Mouse (Mus musculus): ENCODE results near the gene Pram1. TPM values are rescaled to one million over a fixed set of nuclear protein-coding genes. Genes with fewer than 3 reads are reported as not detected.
A peak's percentile ranks its signal among the peaks of the same experiment; 100 is the strongest.

Pram1 gene
- polyA plus RNA-seq, 1 experiment from 2014 or later = 0.36 TPM

DNA sequence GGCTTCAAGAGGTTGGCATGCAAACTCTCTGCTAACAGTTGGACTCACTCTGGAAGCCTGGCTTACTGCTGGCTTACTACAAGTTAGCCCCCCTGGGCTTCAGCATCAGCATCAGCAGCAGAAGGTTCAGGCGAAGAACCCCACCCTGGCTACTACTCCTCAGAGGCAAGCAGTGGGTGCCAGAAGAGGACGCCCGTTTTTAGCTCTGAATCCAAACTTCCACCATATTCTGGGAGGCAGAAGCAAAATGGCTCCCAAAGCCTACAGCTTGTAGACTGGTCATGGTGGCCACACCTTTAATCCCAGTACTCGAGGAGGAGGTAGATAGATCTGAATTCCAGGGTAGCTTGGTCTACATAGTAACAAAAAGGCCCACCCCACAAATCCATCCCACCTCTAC, 6.2 kb downstream of the Pram1 start:
- 96% methylated on average over 4 of the region's 4 CpGs for WGBS
- DNase-seq (ENCODE audit: low spot score) (no peak), ATAC-seq (no peak)
- Histone ChIP-seq H3K27me3 (replicated peaks; ENCODE audit: control insufficient read depth, insufficient read depth, low read length) (no peaks in the 10 kb centered on the region), H3K4me2 (ENCODE audit: low read length) (no peak overlapping the region), H3K27ac (ENCODE audit: low read depth, low read length) (no peak overlapping the region), H3K9ac (ENCODE audit: low read length) (no peak overlapping the region), H3K9me3 (replicated peaks; ENCODE audit: control insufficient read depth, low read length) (no peaks in the 10 kb centered on the region), H3K36me3 (ENCODE audit: control insufficient read depth, insufficient read depth, low read length) (peaks cover 69% of the 10 kb centered on the region), H3K4me3 (ENCODE audit: low read depth, low read length) (no peak overlapping the region), H3K4me1 (ENCODE audit: control insufficient read depth, insufficient read depth, low read length) (no peaks in the 10 kb centered on the region)

DNA sequence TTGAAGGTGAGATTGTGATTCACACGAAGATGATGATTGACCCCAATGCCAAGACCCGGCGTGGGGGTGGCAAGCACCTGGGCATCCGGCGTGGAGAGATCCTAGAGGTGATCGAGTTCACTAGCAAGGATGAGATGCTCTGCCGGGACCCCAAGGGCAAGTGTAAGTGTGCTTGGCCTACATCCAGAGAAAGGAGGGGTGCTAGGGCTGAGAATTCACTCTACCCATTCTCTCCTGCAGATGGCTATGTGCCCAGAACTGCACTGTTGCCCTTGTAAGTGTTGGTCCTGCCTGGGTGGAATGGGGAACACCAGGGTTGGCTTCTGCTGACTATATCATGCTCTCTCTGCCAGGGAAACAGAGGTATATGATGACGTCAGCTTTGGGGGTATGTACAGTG, 7.2 kb downstream of the Pram1 start:
- Histone ChIP-seq H3K27ac (ENCODE audit: low read depth, low read length) (no peak overlapping the region), H3K9ac (ENCODE audit: low read length) (no peak overlapping the region), H3K4me2 (ENCODE audit: low read length) (no peak overlapping the region), H3K27me3 (replicated peaks; ENCODE audit: control insufficient read depth, insufficient read depth, low read length) (no peaks in the 10 kb centered on the region), H3K9me3 (replicated peaks; ENCODE audit: control insufficient read depth, low read length) (no peaks in the 10 kb centered on the region), H3K4me1 (ENCODE audit: control insufficient read depth, insufficient read depth, low read length) (no peaks in the 10 kb centered on the region), H3K36me3 (ENCODE audit: control insufficient read depth, insufficient read depth, low read length) (peaks cover 79% of the 10 kb centered on the region), H3K4me3 (ENCODE audit: low read depth, low read length) (no peak overlapping the region)
- 97% methylated on average over 8 of the region's 8 CpGs for WGBS
- DNase-seq (ENCODE audit: low spot score) (no peak), ATAC-seq (no peak)

DNA sequence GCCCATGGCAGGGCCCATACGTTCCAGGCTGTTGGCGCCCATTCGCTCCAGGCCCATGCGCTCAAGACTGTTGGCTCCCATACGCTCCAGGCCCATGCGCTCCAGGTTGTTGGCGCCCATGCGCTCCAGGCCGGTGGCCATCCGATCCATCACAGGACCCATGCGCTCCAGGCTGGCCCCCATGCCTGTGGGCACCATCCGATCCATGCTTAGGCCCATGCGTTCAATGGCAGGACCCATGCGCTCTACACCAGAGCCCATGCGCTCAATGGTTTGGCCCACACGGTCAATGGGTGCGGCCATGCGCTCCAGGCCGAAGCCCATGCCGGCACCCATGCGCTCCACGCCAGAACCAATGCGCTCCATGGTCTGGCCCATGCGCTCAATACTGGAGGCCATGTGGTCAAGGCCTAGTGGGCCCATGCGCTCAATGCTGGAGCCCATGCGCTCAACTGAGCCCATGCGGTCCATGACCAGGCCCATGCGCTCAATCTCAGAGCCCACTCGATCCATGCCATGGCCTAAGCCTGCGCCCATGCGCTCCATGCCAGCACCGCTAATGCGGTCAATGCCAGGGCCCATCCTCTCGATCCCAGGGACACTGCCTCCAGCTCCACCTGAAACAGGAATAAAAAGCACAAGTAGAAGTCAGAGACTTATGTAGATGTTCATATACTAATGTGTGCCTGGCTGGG, 12.1 kb downstream of the Pram1 start:
- no peak overlapping the region for H3K4me2 ChIP-seq (ENCODE audit: low read length)
- peaks cover 95% of the 10 kb centered on the region for H3K36me3 ChIP-seq (ENCODE audit: control insufficient read depth, insufficient read depth, low read length)
- no peak overlapping the region for H3K27ac ChIP-seq (ENCODE audit: low read depth, low read length)
- DNase-seq (ENCODE audit: low spot score) (no peak), ATAC-seq (no peak)
- 98% methylated on average over 34 of the region's 34 CpGs for WGBS
- H3K9ac ChIP-seq (ENCODE audit: low read length) = no peak overlapping the region
- no peaks in the 10 kb centered on the region for H3K4me1 ChIP-seq (ENCODE audit: control insufficient read depth, insufficient read depth, low read length)
- H3K4me3 ChIP-seq (ENCODE audit: low read depth, low read length) = no peak overlapping the region
- no peaks in the 10 kb centered on the region for H3K9me3 ChIP-seq (replicated peaks; ENCODE audit: control insufficient read depth, low read length)
- no peaks in the 10 kb centered on the region for H3K27me3 ChIP-seq (replicated peaks; ENCODE audit: control insufficient read depth, insufficient read depth, low read length)

DNA sequence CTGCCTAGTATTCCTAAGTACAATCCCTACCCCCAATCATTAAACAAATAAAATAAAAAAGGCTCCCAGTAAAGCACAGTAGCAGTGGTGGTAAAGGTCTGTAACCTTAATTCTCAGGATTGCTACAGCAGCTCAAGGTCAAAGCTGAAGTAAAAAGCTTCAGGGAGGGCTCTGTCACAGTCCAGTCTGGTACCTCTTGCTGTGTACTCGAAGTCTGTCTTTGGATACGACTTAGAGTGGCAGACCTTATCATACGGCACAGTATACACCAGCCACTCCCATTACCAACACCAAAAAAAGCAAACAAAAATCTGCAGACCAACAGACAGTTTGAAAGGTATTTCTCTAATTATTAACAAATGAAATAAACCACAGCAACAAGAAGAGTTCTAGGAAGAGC, 29.0 kb downstream of the Pram1 start:
- Histone ChIP-seq H3K9me3 (replicated peaks; ENCODE audit: control insufficient read depth, low read length) (no peaks in the 10 kb centered on the region), H3K4me3 (ENCODE audit: low read depth, low read length) (no peak overlapping the region), H3K36me3 (ENCODE audit: control insufficient read depth, insufficient read depth, low read length) (peaks cover 60% of the 10 kb centered on the region), H3K27me3 (replicated peaks; ENCODE audit: control insufficient read depth, insufficient read depth, low read length) (no peaks in the 10 kb centered on the region), H3K4me1 (ENCODE audit: control insufficient read depth, insufficient read depth, low read length) (no peaks in the 10 kb centered on the region), H3K4me2 (ENCODE audit: low read length) (no peak overlapping the region), H3K9ac (ENCODE audit: low read length) (no peak overlapping the region), H3K27ac (ENCODE audit: low read depth, low read length) (no peak overlapping the region)
- no peak for ATAC-seq
- WGBS = 91% methylated on average over 3 of the region's 3 CpGs
- DNase-seq (ENCODE audit: low spot score) = no peak

DNA sequence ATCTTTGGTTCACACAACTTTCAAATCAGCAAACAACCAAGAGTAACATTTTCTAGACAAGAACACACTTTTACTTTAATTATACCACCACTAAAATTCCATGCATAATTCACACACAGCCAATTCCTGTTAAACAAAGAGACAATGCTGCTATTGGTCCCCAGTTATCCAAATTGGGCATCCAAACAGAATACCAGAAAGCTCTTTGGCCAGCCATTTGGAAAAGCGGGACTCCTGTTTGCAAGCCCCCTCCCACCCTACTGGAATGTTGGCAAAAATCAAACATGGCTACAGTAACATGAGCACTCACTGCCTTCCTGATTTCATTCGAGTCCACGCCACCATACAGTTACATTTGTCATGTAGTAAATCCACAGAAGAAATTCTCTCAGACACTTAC, 31.8 kb downstream of the Pram1 start:
- ATAC-seq (no peak), DNase-seq (ENCODE audit: low spot score) (peak; percentile 11)
- no peaks in the 10 kb centered on the region for H3K27me3 ChIP-seq (replicated peaks; ENCODE audit: control insufficient read depth, insufficient read depth, low read length)
- H3K4me1 ChIP-seq (ENCODE audit: control insufficient read depth, insufficient read depth, low read length) = no peaks in the 10 kb centered on the region
- H3K4me3 ChIP-seq (ENCODE audit: low read depth, low read length) = no peak overlapping the region
- H3K4me2 ChIP-seq (ENCODE audit: low read length) = no peak overlapping the region
- H3K36me3 ChIP-seq (ENCODE audit: control insufficient read depth, insufficient read depth, low read length) = peaks cover 43% of the 10 kb centered on the region
- WGBS = 78% methylated on average over 3 of the region's 3 CpGs
- no peak overlapping the region for H3K27ac ChIP-seq (ENCODE audit: low read depth, low read length)
- no peak overlapping the region for H3K9ac ChIP-seq (ENCODE audit: low read length)
- H3K9me3 ChIP-seq (replicated peaks; ENCODE audit: control insufficient read depth, low read length) = no peaks in the 10 kb centered on the region

DNA sequence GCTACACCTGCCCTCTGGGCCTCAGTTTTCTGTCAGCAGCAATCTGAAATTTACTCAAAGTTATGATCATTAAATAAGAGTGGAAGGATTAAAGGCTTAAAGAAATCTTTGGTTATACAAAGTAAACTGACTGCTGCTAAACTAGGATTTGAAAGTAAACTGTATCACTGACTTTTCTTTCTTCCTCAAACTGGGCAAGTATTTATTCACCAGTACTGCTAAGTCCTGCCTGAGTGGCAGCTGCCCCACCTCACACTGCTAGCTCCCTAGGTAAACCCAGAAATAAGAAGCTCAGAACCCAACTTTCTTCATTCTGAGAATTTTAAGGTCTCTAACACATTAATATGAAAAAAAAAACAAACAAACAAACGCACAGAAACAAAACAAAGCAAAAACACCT, 36.0 kb downstream of the Pram1 start:
- Histone ChIP-seq H3K9ac (ENCODE audit: low read length) (no peak overlapping the region), H3K27ac (ENCODE audit: low read depth, low read length) (no peak overlapping the region), H3K4me2 (ENCODE audit: low read length) (no peak overlapping the region), H3K4me1 (ENCODE audit: control insufficient read depth, insufficient read depth, low read length) (no peaks in the 10 kb centered on the region), H3K36me3 (ENCODE audit: control insufficient read depth, insufficient read depth, low read length) (peaks cover 29% of the 10 kb centered on the region), H3K4me3 (ENCODE audit: low read depth, low read length) (no peak overlapping the region), H3K9me3 (replicated peaks; ENCODE audit: control insufficient read depth, low read length) (no peaks in the 10 kb centered on the region), H3K27me3 (replicated peaks; ENCODE audit: control insufficient read depth, insufficient read depth, low read length) (no peaks in the 10 kb centered on the region)
- WGBS = 95% methylated on average over 1 of the region's 1 CpGs
- ATAC-seq (no peak), DNase-seq (ENCODE audit: low spot score) (no peak)

DNA sequence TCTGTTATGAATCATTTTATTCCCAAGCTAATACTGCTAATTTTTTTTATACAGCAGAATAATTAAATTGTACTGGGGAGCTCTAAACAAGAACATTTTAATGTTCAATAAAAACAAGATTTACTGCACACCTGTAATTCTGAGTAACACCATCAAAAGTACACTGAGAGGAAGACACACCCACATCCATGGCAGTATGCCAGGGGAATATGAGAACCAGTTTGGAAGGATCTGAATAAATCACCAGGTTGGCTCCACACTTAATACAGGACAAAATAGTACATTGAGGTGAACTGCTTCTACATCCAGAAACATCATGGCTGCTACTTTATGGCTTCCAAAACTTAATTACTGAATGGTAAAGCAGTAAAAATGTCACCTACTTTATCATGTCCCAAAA, 37.6 kb downstream of the Pram1 start:
- DNase-seq (ENCODE audit: low spot score) = no peak
- ATAC-seq = no peak

DNA sequence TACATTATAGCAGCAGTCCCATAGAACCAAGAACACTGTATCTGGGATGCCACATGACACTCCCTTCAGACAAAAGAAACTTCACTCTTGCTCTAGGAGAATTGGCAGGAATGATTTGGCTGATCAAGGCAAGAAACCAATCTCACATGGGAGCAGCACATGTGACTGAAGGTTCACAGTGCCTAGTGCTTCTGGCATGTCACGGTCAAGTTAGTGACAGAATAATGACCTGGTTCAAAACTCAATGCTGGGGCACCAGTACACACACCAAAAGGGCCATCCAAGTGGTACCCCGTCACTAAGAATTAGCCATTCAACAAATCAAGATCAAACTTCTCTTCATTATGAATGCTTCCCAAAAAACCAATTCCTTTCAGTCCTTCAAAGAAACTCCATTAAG, 38.2 kb downstream of the Pram1 start:
- Histone ChIP-seq H3K27me3 (replicated peaks; ENCODE audit: control insufficient read depth, insufficient read depth, low read length) (no peaks in the 10 kb centered on the region), H3K4me1 (ENCODE audit: control insufficient read depth, insufficient read depth, low read length) (no peaks in the 10 kb centered on the region), H3K27ac (ENCODE audit: low read depth, low read length) (no peak overlapping the region), H3K9ac (ENCODE audit: low read length) (no peak overlapping the region), H3K36me3 (ENCODE audit: control insufficient read depth, insufficient read depth, low read length) (peaks cover 27% of the 10 kb centered on the region), H3K4me2 (ENCODE audit: low read length) (no peak overlapping the region), H3K9me3 (replicated peaks; ENCODE audit: control insufficient read depth, low read length) (no peaks in the 10 kb centered on the region), H3K4me3 (ENCODE audit: low read depth, low read length) (no peak overlapping the region)
- DNase-seq (ENCODE audit: low spot score) (no peak), ATAC-seq (no peak)
- WGBS = 94% methylated on average over 2 of the region's 2 CpGs

More for the DNA sequence above, 37.6 kb downstream of the Pram1 start:
- H3K4me2 ChIP-seq (ENCODE audit: low read length) = no peak overlapping the region
- H3K27ac ChIP-seq (ENCODE audit: low read depth, low read length) = no peak overlapping the region
- H3K36me3 ChIP-seq (ENCODE audit: control insufficient read depth, insufficient read depth, low read length) = peaks cover 27% of the 10 kb centered on the region
- H3K4me3 ChIP-seq (ENCODE audit: low read depth, low read length) = no peak overlapping the region
- H3K27me3 ChIP-seq (replicated peaks; ENCODE audit: control insufficient read depth, insufficient read depth, low read length) = no peaks in the 10 kb centered on the region
- H3K9ac ChIP-seq (ENCODE audit: low read length) = no peak overlapping the region
- H3K9me3 ChIP-seq (replicated peaks; ENCODE audit: control insufficient read depth, low read length) = no peaks in the 10 kb centered on the region
- H3K4me1 ChIP-seq (ENCODE audit: control insufficient read depth, insufficient read depth, low read length) = no peaks in the 10 kb centered on the region

DNA sequence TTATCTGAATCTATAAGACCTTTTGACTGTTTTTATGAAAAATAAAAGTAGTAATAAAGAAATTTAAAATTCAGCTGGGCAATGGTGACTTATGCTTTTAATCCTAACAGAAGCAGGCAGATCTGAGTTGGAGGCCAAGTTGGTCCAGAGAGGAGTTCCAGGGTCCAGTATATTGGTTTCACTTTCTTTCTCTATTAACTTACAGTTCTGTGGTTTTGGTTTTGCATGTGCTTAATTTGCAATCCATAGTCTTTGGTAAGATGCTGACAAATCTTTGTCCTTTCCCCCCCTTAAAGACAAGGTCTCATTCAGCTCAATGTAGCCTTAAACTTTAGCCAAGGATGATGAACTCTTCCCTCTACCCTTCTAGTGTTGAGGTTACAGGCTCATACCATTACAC, 40.9 kb downstream of the Pram1 start:
- ATAC-seq (no peak), DNase-seq (ENCODE audit: low spot score) (no peak)
- Histone ChIP-seq H3K27ac (ENCODE audit: low read depth, low read length) (no peak overlapping the region), H3K9ac (ENCODE audit: low read length) (no peak overlapping the region), H3K9me3 (replicated peaks; ENCODE audit: control insufficient read depth, low read length) (no peaks in the 10 kb centered on the region), H3K27me3 (replicated peaks; ENCODE audit: control insufficient read depth, insufficient read depth, low read length) (no peaks in the 10 kb centered on the region), H3K4me2 (ENCODE audit: low read length) (no peak overlapping the region), H3K36me3 (ENCODE audit: control insufficient read depth, insufficient read depth, low read length) (peaks cover 30% of the 10 kb centered on the region), H3K4me1 (ENCODE audit: control insufficient read depth, insufficient read depth, low read length) (peaks cover 21% of the 10 kb centered on the region), H3K4me3 (ENCODE audit: low read depth, low read length) (no peak overlapping the region)

All from forebrain, embryonic 14.5 days (tissue).